Mouse (Mus musculus): ENCODE measurements at regions not wholly inside any gene's neighbourhood (a gene's known extent, or its start where the extent isn't known, plus 50 kb on each side); places are given as distances from the start of the nearest gene placed in this dataset.

DNA sequence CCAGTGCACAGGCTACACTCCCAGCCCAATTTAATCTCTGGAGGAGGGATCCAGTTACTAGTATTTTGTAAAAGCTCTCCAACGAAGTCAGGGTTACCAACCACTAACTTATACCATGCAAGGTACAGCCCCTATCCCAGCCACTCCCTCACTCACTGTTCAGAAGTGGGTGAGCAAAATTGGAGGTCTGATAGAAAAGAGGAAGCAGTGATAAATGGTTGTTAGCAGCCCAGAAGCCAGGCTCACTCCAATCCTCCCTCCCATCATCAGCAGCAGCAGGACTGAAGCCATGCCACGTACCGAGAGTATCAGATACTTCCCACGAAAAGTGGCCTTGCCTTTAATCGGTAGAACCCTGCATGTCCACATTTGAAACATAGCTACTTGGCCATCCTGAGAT is 86.1 kb downstream of the Efnb1 start:
- no peak overlapping the region for H3K9ac ChIP-seq (replicated peaks; ENCODE audit: low read depth)
- TF ChIP-seq EP300 (IDR thresholded peaks at IDR 0.05): no peak
- TF ChIP-seq CTCF (IDR thresholded peaks at IDR 0.05): no peak
- no peak overlapping the region for H3K27ac ChIP-seq (ENCODE audit: low read length)
- no peaks in the 10 kb centered on the region for H3K9me3 ChIP-seq (ENCODE audit: low read length)
- H3K4me3 ChIP-seq (ENCODE audit: low read depth, low read length): no peak overlapping the region
- no peaks in the 10 kb centered on the region for H3K27me3 ChIP-seq (replicated peaks; ENCODE audit: insufficient read depth, low read length)
- no peaks in the 10 kb centered on the region for H3K4me1 ChIP-seq (ENCODE audit: insufficient read depth, low read depth, low read length)
- WGBS: 68% methylated on average over 5 of the region's 5 CpGs
- no peak for ATAC-seq
- no peak overlapping the region for H3K4me2 ChIP-seq (replicated peaks; ENCODE audit: low read depth, low read length)
- H3K36me3 ChIP-seq (ENCODE audit: insufficient read depth, low read length): no peaks in the 10 kb centered on the region
- no peak for DNase-seq (ENCODE audit: low spot score)

- Histone ChIP-seq H3K27ac (ENCODE audit: low read length) (no peak overlapping the region), H3K9ac (replicated peaks; ENCODE audit: low read depth) (no peak overlapping the region), H3K9me3 (ENCODE audit: low read length) (no peaks in the 10 kb centered on the region), H3K4me3 (ENCODE audit: low read depth, low read length) (no peak overlapping the region), H3K27me3 (replicated peaks; ENCODE audit: insufficient read depth, low read length) (no peaks in the 10 kb centered on the region), H3K4me1 (ENCODE audit: insufficient read depth, low read depth, low read length) (no peaks in the 10 kb centered on the region; the same call in 1 of the 2 replicates), H3K4me2 (replicated peaks; ENCODE audit: low read depth, low read length) (no peak overlapping the region), H3K36me3 (ENCODE audit: insufficient read depth, low read length) (no peaks in the 10 kb centered on the region)
- 71% methylated on average over 8 of the region's 8 CpGs for WGBS
- TF ChIP-seq CTCF (IDR thresholded peaks at IDR 0.05): no peak
- no peak for TF ChIP-seq EP300 (IDR thresholded peaks at IDR 0.05)
- no peak for ATAC-seq
- DNase-seq (ENCODE audit: low spot score): no peak
Observed at GRCm38 (mm10) chrX:99220674-99221455, 84.9 kb downstream of the Efnb1 start.

GRCm38 (mm10) chrX:99218213-99218612 is 82.3 kb downstream of the Efnb1 start:
- no peak overlapping the region for H3K4me2 ChIP-seq (replicated peaks; ENCODE audit: low read depth, low read length)
- no peaks in the 10 kb centered on the region for H3K9me3 ChIP-seq (ENCODE audit: low read length)
- H3K36me3 ChIP-seq (ENCODE audit: insufficient read depth, low read length): no peaks in the 10 kb centered on the region
- H3K27ac ChIP-seq (ENCODE audit: low read length): no peak overlapping the region
- H3K9ac ChIP-seq (replicated peaks; ENCODE audit: low read depth): no peak overlapping the region
- DNase-seq (ENCODE audit: low spot score): no peak
- WGBS: 40% methylated on average over 6 of the region's 7 CpGs
- no peak for TF ChIP-seq CTCF (IDR thresholded peaks at IDR 0.05)
- TF ChIP-seq EP300 (IDR thresholded peaks at IDR 0.05): no peak
- H3K4me3 ChIP-seq (ENCODE audit: low read depth, low read length): no peak overlapping the region
- H3K4me1 ChIP-seq (ENCODE audit: insufficient read depth, low read depth, low read length): no peaks in the 10 kb centered on the region; the same call in 1 of the 2 replicates
- no peak for ATAC-seq
- no peaks in the 10 kb centered on the region for H3K27me3 ChIP-seq (replicated peaks; ENCODE audit: insufficient read depth, low read length)

- DNase-seq (ENCODE audit: low spot score): peak; percentile 59
- no peaks in the 10 kb centered on the region for H3K36me3 ChIP-seq (ENCODE audit: insufficient read depth, low read length)
- TF ChIP-seq CTCF (IDR thresholded peaks at IDR 0.05) (no peak; the same call in none of the 2 replicates), EP300 (IDR thresholded peaks at IDR 0.05) (no peak)
- no peaks in the 10 kb centered on the region for H3K27me3 ChIP-seq (replicated peaks; ENCODE audit: insufficient read depth, low read length)
- peak; percentile 75 for ATAC-seq
- H3K9ac ChIP-seq (replicated peaks; ENCODE audit: low read depth): peak overlapping the region; percentile 43; the same call in 1 of the 2 replicates
- 20% methylated on average over 29 of the region's 60 CpGs for WGBS
- H3K4me1 ChIP-seq (ENCODE audit: insufficient read depth, low read depth, low read length): no peaks in the 10 kb centered on the region; the same call in 1 of the 2 replicates
- peak overlapping the region; percentile 84 for H3K27ac ChIP-seq (ENCODE audit: low read length)
- peak overlapping the region; percentile 53 for H3K4me2 ChIP-seq (replicated peaks; ENCODE audit: low read depth, low read length)
- H3K9me3 ChIP-seq (ENCODE audit: low read length): no peaks in the 10 kb centered on the region
- H3K4me3 ChIP-seq (ENCODE audit: low read depth, low read length): peak overlapping the region; percentile 21; the same call in 1 of the 2 replicates
Observed at GRCm38 (mm10) chrX:99216633-99217459, 80.9 kb downstream of the Efnb1 start.

DNA sequence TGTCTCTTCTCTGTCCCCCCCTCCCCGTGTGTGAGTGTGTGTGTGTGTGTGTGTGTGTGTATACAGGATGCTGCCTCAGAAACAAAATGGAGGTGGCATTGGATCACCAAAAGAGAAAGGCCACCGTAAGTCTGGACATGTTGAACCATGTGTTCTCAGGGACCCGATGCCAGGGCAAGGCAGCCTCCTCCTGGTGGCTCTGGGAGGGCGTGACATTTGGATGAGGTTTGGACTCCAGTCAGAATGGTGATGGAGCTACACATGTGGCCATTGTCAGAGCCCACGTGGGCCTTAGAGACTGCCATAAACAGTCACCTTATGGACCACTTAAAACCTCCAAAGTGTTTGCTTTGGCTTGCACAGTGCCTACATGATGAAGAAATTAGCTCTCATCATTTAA is 80.0 kb downstream of the Efnb1 start:
- peak overlapping the region; percentile 53; the same call in 1 of the 2 replicates for H3K4me2 ChIP-seq (replicated peaks; ENCODE audit: low read depth, low read length)

DNA sequence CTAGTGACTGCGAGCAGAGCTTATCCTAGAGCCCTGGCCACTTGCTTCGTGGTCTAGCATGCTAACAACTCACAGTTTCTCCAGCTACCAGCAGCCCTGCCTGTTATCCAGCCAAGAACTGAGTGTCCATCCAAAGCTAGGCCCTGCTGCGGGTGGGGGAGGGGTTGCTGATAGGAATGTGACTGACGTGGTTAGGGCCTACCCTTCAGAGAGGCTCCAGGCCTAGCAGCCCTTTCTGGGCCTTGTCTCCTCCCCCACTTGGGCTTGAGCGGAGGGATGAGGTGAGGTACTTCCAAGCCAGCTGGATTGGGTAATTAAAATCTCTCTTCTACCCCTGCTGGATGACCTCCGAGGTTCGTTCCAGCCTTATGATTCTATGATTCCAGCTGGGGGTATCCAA is 79.2 kb downstream of the Efnb1 start:
- TF ChIP-seq EP300 (IDR thresholded peaks at IDR 0.05) (peak; percentile 22), CTCF (IDR thresholded peaks at IDR 0.05) (no peak)
- DNase-seq (ENCODE audit: low spot score) (peak; percentile 85), ATAC-seq (peak; percentile 80)
- WGBS: 42% methylated on average over 7 of the region's 7 CpGs
- no peak overlapping the region for H3K9ac ChIP-seq (replicated peaks; ENCODE audit: low read depth)
- no peak overlapping the region for H3K27ac ChIP-seq (ENCODE audit: low read length)
- H3K36me3 ChIP-seq (ENCODE audit: insufficient read depth, low read length): no peaks in the 10 kb centered on the region
- H3K4me3 ChIP-seq (ENCODE audit: low read depth, low read length): no peak overlapping the region
- H3K4me2 ChIP-seq (replicated peaks; ENCODE audit: low read depth, low read length): no peak overlapping the region
- H3K27me3 ChIP-seq (replicated peaks; ENCODE audit: insufficient read depth, low read length): no peaks in the 10 kb centered on the region
- H3K4me1 ChIP-seq (ENCODE audit: insufficient read depth, low read depth, low read length): no peaks in the 10 kb centered on the region; the same call in 1 of the 2 replicates
- H3K9me3 ChIP-seq (ENCODE audit: low read length): no peaks in the 10 kb centered on the region

More for the DNA sequence above, 80.0 kb downstream of the Efnb1 start:
- Histone ChIP-seq H3K4me1 (ENCODE audit: insufficient read depth, low read depth, low read length) (no peaks in the 10 kb centered on the region; the same call in 1 of the 2 replicates), H3K27ac (ENCODE audit: low read length) (peak overlapping the region; percentile 38), H3K4me3 (ENCODE audit: low read depth, low read length) (no peak overlapping the region), H3K9ac (replicated peaks; ENCODE audit: low read depth) (no peak overlapping the region), H3K36me3 (ENCODE audit: insufficient read depth, low read length) (no peaks in the 10 kb centered on the region), H3K27me3 (replicated peaks; ENCODE audit: insufficient read depth, low read length) (no peaks in the 10 kb centered on the region), H3K9me3 (ENCODE audit: low read length) (no peaks in the 10 kb centered on the region)
- peak; percentile 63 for DNase-seq (ENCODE audit: low spot score)
- ATAC-seq: peak; percentile 50
- WGBS: 49% methylated on average over 5 of the region's 5 CpGs
- peak; percentile 44 for TF ChIP-seq CTCF (IDR thresholded peaks at IDR 0.05)
- no peak for TF ChIP-seq EP300 (IDR thresholded peaks at IDR 0.05)
